Comparison of ENCODE assay signal across 16 mouse cellular contexts in the genomic region with DNA sequence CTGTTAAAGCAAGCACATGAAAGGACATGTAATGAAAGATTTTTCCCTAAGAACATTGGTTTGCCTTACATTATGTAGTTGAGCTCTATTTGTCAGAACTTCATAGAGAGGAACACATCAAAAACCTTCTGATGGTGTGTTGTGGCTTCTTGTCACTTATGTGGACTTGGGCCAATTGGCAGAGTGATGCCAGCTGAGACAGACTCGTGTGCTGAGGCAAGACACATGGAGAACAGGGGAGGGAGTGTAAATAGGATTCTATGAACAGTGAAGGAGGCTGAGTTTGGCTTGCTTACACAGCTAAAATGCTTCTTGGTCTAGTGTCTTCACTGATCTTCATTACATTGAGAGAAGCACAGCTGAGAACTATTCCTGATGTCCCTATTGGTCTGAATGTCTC.
"Had no signal": no experiment of that assay in that cellular context is flagged by ENCODE, and none has a peak within 500 bp of the region (broad histone marks: within the 10 kb centered on the region; RNA-seq: fewer than 3 reads in every experiment).

No protein-coding gene starts in this region.

- DNase-seq: kidney, adult 2 months; kidney, postnatal 25 days; left cerebral cortex, postnatal 4 days; liver, postnatal 0 days; thymus, adult 18-20 months; thymus, postnatal 36 days had no signal

- H3K27me3 ChIP-seq: limb, embryonic 12.5 days; limb, embryonic 15.5 days; midbrain, embryonic 13.5 days had no signal

- ATAC-seq: intestine, postnatal 0 days; liver, postnatal 0 days; midbrain, embryonic 13.5 days had no signal

- H3K27ac ChIP-seq: kidney, postnatal 0 days; layer of hippocampus, adult 2 months; limb, embryonic 12.5 days; limb, embryonic 15.5 days; liver, embryonic 14.5 days; midbrain, embryonic 10.5 days; midbrain, embryonic 13.5 days had no signal

- H3K4me2 ChIP-seq: limb, embryonic 12.5 days; limb, embryonic 15.5 days; liver, embryonic 11.5 days; midbrain, embryonic 13.5 days had no signal

- H3K4me1 ChIP-seq: limb, embryonic 12.5 days; limb, embryonic 15.5 days; megakaryocyte, embryonic 14.5 days; midbrain, embryonic 10.5 days; midbrain, embryonic 13.5 days had no signal

- H3K36me3 ChIP-seq: limb, embryonic 12.5 days; limb, embryonic 15.5 days; midbrain, embryonic 10.5 days; midbrain, embryonic 13.5 days had no signal

- H3K9me3 ChIP-seq: limb, embryonic 12.5 days; limb, embryonic 15.5 days; megakaryocyte, embryonic 14.5 days; midbrain, embryonic 10.5 days; midbrain, embryonic 13.5 days had no signal

- H3K9ac ChIP-seq: limb, embryonic 12.5 days; limb, embryonic 15.5 days; liver, embryonic 14.5 days; liver, postnatal 0 days; midbrain, embryonic 13.5 days had no signal

- H3K4me3 ChIP-seq: layer of hippocampus, adult 2 months; limb, embryonic 12.5 days; limb, embryonic 15.5 days; megakaryocyte, embryonic 14.5 days; midbrain, embryonic 10.5 days; midbrain, embryonic 13.5 days had no signal
